Mouse (Mus musculus) heart, adult 11 months (tissue): Measurements from ENCODE around the gene Fgfr2.

Experiments
- DNase-seq: peaks from one replicate; pipeline ENCODE4 v3.0.0; 2022

Fgfr2 gene

DNA sequence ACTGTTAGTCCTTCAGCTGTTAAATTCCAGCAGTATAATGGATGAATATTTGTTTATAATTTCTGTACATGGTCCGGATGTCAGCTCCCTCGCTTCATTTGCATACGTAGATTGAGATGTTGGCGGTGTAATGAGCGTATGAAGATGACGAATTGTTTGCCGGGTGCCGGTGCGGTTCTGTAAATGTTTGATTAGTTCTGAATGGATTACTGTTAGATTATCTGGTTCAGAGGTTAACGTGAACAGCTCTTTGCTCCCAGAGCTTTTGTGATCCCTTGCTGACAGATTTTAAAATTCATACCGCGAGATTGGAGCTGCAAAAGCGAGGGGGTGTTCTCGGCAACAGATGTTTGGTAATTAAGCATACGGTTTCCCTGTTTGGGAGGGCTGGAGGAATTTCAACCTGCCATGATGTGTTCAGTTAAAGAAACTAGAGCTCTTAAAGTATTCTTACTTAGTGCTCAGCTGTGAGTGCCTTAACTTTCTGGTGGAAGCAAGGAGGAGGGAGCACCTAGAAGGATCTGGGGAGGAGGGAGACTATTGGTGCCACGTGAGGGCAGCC, 1346.9 kb downstream of the Fgfr2 start:
- no peak for DNase-seq

DNA sequence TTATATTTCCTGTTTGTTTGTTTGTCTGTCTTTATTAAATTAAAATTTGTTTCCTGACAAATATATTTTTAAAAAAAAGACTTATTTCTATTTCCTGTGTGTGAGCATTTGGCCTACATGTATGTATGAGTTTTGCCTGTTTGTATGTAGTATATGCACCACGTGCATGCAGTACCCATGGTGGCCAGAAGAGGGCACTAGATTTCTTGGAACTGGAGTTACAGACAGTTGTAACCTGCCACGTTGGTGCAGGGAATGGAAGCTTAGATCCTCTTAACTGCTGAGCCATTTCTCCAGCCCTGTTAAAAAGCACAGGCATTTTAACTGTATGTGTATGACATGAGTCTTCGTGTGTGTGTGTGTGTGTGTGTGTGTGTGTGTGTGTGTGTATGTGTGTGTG, 1365.2 kb downstream of the Fgfr2 start:
- no peak for DNase-seq

DNA sequence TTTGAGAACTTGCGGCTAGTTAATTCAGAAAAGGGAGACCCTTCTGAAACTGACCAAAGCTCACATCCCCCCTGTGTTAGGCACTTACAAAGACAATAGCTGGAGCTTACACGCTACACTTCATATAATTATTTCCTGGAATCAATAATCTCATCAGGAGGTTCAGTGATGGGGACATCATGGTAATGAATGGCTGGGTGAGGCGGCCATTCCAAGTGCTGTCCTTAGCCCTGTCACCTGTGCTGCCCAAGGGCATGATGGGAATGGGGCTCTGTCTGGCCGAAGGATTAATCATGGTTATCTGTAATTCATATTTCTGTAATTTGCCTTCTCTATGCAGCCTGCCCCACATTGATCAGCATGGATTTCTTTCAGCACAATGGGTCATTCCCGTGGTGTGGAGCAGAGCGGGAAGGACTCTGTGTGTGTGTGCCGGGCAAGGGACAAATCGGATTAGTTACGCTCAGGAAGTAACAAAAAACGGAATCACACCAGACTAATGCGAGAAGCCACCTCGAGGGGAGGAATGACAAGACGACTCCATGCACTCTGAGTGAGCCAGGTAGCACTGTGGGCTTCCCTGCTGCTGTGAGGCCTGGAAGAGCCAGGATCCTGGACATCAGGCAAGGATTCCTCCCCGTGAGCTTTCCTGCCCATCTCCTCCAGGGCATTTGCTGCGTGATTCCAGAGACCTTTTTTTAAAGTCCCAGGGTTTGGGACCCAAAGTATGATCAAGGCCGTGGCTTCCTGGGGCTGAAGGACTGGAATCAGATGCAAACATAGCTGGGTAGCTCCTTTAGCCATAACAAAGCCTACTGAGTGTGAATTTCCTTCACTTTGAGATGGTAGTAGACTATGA, 1375.8 kb downstream of the Fgfr2 start:
- no peak for DNase-seq

DNA sequence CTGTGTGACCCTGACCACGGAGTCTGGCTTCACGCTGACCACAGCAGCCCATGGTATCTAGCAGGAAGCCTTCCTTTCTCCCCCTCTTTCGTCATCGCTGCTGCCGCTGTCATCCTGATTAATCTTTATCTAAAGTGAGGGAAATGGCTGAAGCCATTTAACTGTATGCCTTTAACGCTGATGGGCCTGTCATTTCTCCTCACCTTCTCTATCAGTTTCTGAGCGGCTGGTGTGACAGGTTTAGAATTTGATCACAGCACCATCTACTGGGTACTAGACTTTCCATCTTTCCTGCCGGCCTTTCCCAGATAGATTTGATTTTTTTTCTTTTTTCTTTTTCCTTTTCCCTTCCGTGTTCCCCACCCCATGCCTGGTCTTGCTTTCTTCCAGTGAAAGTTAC, 1376.4 kb downstream of the Fgfr2 start:
- DNase-seq = no peak

DNA sequence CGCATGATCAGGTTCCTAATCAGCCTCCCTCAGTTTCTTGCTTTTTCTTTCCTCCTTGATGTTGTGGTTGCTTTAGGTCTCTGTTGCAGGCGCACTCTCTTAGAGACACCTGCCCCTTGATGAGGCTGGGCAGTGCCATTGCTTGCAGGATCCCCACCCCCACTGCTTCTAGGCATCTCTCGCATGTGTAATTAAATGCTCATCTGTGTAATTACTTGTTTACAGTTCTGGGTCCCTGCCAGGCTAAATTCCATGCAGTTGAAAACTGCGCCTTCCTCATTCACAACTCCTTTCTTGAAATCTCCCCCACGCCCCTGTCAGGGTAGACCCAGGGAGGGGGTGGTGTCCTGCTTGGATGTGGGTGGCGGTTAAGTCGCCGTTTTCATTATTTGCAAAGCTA, 1380.0 kb downstream of the Fgfr2 start:
- DNase-seq = no peak

DNA sequence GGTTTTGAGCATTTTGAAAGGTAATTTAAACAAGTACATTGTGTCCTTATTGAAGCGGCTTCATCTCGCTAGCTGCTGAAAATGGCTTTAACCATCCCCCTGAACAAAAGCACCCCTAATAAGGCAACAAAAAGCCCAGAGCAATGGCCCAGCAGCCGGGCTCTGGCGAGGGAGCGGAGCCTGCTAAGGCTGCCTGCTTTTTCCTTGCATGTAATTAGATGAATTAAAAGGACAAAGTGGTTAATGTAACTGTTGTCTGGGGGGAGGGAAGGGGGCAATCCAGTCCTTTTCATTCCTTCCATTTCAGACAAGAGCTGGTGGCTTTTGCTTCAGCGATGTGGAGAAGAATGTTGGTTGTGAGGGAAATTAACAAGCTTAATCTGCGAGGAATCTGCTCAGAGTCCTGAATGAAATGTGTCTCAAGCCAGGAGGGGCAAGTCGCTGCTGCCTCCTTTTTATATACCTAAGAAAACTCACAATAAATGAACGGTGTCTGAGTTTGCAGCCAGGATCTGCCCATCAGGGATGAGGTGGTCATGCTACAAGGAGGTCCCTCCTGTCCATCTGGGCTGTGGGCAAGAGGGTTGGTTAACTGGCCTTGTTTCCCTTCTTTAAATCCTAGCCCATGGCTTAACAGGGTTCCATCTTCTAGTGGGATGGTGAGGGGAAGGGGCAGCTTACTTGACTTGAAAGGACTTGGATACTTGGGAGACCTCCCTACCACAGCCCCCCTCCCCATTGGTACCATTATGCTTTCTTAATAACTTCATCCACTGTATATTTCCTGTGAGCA, 1400.2 kb downstream of the Fgfr2 start:
- DNase-seq = peak; percentile 62

DNA sequence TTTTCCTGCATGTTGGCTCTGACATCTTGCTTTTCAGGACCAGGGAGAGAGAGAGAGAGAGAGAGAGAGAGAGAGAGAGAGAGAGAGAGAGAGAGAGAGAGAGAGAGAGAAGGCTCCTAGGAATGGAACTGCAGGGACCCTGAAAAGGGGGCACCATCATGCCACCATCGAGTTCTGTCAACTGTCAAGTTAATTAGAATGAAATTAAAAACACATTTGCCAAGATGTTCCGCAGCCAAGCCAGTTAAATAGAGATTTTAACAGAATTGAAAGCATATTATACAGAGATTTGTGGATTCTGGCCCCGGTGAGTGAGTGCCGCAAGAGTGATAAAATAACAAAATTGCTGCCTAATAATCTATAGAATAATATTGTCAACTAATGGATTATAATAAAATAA, 1400.8 kb downstream of the Fgfr2 start:
- DNase-seq = no peak

DNA sequence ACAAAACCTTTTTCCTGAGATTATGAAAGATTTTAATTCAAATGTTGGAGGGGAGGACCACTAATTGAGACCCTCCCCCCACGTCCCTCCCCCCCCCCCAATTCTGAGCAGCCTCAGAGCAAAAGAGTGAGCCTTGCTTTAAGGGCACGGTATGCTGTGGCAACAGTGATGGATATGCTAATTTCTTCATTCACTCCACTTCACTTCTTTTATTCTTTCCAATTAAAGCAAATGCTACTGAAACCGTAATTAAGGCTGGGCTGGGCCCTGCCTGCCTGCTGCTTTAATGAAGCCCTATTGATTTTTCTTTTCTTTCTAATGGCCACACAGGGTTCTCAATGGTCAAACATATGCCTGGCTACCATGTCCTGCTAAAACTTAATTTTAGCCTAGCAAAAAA, 1404.9 kb downstream of the Fgfr2 start:
- no peak for DNase-seq

DNA sequence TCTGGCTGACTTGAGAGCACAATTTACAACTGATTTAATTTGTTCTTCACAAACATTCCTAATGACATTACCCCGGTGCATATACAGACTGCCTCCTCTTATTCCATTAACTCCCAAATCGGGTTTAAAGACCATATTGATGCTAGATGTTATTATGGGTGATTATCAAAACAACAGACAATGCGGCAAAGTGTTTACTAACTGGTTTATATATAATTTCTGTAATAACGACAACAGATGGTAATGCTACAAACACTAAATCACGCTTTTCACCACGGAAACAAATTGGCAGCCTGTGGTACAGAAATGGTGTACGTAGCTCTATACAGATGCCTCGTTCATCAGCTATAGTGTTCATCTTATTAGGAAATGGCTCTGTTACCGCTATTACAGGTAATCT, 1410.1 kb downstream of the Fgfr2 start:
- peak; percentile 9 for DNase-seq

DNA sequence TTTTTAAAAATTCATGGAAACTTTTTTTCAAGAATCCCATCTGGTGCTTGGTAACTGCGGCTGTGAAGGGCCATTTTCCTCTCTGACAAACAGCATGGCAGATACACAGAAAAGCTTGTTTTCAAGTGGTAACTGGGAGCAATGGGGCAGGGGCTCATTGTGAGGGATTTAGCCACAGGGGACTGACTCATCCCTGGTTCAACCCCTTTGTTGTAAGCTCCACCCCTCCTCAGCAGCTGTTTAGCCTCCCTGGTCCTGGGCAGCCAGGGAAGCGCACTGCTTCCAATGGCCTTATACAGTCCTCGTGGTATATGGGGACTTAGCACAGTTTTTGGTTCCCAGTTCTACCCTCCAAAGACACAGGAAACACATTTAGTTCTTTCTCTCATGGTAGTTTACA, 1426.3 kb downstream of the Fgfr2 start:
- peak; percentile 62 for DNase-seq

DNA sequence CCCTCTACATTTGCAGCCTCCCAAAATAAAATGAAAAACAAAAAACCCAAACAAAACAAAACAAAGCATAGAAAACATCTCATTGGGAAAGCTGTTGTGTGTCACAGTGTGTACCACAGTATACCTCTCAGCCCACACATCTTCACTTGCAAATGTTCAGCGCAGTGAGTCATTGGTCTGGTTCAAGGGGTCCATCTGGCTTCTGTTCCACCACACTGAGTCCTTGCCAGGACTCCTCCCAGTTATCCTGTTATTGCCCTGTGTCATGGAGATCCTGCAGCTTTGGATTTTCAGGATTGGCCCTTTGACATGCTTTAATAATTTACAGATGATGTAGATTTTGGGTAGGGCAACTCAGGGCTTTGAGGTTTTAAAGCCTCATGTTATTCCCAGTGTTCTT, 1435.8 kb downstream of the Fgfr2 start:
- peak; percentile 52 for DNase-seq

DNA sequence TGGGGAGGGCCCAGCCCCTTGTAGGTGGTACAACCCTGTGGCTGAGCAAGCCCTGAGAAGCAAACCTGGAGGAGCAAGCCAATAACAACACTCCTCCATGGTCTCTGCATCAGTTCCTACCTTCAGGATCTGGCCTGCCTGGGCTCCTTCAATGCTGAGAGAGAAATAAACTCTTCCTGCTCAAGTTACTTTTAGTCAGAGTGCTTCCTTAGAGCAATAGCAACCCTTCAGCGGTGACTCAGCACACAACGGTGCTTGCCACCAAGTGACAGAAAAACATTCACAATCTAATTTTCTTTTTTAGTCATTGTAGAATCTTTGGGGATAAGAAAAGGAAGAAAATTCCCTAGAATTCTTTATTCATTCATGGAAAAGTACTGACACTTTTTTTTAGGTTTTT, 1446.0 kb downstream of the Fgfr2 start:
- no peak for DNase-seq

DNA sequence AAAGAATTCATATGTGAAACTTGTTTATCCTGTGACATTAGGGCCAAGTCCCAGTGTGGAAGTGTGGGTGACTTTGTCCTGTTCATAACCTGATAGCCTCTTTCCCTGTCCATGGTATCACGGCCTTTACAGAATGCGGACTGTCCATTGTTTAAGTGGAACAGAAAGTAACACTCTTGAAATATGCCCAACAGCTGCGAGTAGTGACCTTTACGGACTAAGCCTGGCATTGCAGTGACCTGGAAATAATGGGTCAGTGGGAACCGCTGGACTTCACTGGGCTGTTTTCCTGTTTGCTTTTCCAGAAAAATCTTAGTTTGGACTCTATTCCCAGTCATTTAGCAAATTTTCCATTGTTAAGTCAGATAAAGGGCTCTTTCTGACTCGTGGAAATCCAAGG, 1452.6 kb downstream of the Fgfr2 start:
- no peak for DNase-seq

DNA sequence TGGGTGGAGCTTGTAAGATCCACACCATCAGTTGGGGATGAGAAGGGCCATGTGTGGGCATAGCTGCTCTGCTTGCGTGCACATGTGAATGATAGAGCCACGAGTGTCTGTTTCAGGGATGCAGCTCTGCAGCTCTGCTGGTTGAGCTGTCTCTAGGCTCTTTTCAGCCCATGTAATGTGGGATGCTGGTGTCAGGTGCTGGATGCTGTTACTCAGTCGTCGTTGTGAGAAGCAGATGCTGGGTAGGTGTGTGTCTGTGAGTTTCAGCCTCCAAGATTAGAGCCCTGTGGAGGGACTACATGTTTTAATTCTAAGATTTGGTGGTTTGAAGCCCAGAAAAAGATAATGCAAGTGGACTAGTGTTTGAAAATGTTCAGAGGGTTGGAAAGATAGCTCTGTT, 1453.8 kb downstream of the Fgfr2 start:
- DNase-seq = no peak

DNA sequence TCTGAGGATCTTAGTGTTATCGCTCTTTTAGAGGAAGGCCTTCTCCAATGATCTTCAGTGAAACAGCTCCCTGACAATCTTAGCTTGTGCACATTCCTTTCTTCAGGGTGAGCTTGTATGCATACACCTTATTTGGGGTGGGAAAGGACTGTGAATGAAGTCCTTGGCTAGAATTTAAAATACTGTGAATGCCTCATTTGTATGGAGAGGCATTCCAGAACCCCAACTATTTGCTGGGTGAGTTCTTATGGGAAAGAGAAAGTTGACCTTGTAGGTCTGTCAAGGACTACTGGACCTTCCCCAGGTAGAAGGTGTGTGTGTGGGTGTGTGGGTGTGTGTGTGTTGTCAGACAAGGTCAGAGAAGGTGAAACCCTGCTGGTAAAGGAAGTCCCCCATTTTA, 1462.4 kb downstream of the Fgfr2 start:
- no peak for DNase-seq

DNA sequence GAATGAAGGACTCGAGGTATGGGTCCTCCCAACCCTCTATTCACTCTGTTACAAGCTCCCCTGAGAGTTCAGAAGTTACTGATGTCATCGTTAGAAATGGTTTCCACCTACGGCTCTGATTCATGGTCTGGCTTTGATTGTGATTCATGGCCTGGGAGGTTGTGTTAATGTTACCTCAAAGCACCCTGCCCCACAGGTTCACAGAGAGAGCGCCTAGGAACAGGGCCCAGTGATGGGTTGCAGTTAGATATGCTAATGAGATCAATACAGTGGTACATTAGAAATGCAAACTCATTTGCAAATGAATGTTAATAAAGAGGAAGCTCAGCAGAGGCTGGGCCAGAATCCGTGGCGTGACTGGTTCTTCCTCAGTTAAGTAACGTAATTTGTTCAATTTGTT, 1467.1 kb downstream of the Fgfr2 start:
- no peak for DNase-seq

DNA sequence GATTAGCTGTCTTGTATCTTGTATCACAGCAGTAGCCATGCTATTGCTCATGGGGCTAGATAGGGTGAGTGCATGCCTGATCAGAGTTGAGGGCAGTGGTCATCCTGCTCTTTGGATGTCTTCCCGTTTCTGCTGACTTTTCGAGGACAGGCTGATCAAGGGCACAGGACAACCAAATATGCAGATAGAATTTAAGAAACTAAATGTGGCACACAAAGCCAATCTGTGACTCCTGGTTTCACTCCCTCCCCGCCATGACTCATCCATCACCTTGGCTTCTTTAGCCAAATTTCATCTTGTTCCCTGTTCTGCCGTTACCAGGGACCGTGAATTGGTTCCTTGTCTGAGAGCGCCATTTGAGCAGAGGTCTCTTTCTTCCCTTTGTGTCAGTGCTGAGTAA, 1469.7 kb downstream of the Fgfr2 start:
- no peak for DNase-seq

DNA sequence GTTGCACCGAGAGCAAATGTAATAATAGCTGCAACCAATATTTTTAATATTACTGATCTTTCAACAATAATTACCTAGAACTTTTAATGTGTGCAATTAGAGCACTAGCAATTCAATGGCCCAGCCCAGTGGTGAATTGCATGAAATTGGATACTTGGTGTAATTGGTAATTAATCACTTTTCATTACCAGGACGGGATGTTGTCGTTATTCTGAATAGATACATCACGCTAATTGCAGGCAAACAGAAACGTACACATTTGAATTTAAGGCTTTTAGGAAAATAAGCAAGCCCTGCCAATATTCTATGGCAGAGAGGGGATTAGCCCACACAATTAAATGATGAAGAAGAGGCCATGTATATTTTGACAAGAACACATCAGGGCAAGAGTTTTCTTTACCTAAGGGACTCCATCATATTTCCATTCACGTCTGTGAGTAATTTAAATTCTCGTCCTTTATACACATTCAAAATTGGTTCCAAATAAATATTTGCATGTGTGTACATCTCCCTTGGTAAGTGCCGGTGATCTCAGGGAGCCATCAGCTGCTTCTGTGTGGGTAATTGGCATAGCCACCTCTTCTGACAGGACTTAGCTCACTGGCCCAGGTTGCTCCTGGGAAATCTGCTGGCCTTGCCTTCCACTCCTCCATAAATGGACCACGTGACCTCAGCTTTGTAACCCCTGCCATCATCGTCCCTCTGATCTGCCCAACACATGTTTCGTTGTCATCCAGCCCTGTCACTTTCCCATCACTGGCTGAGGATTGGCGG, 1471.0 kb downstream of the Fgfr2 start:
- no peak for DNase-seq

DNA sequence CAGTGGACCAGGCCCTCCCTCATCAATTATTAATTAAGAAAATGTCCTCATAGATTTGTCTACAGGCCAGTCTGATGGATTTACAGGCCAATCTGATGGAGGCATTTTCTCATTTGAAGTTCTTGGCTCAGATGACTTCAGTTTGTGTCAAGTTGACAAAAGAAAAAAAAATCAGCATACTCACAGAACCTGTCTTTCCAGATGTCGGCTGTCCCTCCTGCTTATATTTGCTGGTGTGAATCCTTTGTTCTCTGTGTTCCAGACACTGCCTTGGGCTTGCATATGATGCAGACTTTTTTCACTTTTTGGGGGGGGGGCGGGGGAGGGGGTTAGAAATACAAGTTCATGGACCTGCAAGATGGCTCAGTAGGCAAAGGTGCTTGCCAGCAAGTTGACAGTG, 1472.9 kb downstream of the Fgfr2 start:
- DNase-seq = no peak

DNA sequence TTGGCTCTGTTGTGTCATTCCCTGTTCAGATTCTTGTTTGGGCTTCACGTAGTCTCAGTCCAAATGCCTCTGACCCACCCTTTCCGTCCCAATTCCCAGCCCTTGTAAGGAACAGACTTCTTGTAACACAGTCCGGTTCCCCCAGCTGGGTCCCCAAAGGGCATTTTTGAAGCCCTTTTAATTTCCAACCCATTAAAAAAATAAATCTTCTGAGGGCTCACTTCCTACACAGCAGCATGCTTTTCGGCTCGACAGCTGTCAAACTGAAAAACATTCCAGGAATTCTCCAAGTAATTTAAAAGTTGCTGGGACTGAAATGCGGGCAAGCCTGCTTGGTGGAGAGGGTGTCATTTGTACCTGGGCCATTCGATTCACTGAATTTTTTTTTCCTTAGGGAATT, 1474.9 kb downstream of the Fgfr2 start:
- no peak for DNase-seq

DNA sequence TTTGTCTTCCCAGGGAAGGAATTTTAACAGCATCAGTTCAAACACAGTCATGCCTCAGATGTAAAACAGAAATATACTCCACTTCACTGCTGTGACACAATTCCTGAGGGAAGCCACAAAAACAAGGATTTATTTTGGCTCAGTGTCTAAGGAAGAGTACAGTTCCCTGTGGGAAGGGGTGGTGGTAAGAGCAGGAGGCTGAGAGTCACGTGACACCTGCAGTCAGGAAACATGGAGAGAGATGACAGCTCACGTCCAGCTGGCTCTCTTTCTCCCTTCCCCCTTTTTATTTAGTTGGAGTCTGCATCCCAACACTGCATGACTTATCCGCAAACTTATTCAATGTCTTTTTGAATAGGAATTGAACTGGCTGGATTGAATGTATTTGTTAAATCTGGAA, 1475.6 kb downstream of the Fgfr2 start:
- DNase-seq = no peak

DNA sequence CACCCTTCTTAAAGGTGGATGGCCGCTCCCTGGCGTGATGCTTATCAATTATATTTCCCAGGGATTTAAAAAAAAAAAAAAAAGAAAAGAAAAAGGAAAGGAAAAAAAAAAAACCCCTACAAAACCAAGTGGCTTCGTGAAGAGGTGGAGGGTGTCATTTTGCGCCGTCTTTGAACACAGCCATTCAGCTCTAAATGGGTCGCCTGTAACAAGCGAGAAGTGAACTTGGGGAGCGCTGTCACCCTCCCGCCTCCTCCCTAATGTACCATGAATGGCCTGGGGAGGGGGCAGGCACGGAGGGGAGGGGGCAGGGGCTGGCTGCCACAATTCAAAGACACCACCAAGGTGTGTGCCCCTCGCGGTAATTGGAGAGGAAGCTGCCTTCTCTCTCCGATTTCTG, 1478.6 kb downstream of the Fgfr2 start:
- no peak for DNase-seq

DNA sequence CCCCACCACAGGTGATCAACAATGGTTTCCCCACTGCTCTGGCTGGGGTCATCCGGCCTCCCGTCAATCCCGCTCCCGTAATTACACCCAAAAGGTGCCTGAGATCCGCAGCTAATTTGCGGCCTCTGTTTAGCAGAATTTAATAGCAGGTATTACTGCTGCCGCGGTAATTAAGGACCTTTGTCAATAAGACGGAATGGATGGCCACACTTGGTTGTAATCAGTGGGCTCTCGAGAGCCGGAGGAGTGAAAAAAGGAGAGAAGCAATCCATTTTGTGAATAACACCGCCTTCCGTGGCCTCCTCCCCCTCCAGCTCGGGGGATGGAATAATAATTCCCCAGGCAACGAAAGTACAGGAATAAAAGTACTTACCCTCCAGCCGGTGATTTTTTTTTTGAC, 1479.1 kb downstream of the Fgfr2 start:
- no peak for DNase-seq
